Mouse (Mus musculus) gastrocnemius, postnatal 4 days (tissue): ENCODE data around the gene Scml4. TPM values are rescaled to one million over a fixed set of nuclear protein-coding genes. Genes with fewer than 3 reads are reported as not detected.

ENCODE experiments used
- DNase-seq, 2 experiments: peaks; one replicate each; pipeline ENCODE4 v3.0.0; 2021 to 2022; ENCODE audit warnings: low spot score in 2 of 2, mixed read lengths in 2 of 2
- total RNA-seq, 2 experiments: library from RNA; stranded (reverse); gene quantifications; 2 replicates each; pipeline ENCODE4 v1.2.3; 2021

Scml4 gene
- total RNA-seq, 2 experiments from 2014 or later, result 2.4 to 2.9 TPM

DNA sequence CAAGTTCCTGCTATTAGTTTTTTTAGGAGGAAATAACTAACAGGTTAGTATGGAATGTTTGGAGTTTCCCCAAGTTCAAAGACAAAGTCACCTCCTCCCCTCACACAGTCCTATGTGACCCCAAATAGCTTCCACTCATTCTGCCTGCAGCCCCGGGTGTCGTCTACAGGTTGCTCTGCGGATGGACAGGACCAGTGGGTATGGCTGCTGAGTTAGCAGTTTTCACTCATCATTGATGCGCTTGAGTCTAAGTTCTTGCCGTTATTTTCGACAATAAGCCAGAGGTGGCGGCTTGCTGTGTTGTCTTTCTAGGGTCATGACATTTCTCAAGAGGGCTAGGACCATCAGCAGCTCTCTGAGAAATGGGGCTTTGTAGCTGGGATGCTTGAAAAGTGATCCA lies 1.3 kb downstream of the Scml4 start:
- DNase-seq, result no peak

DNA sequence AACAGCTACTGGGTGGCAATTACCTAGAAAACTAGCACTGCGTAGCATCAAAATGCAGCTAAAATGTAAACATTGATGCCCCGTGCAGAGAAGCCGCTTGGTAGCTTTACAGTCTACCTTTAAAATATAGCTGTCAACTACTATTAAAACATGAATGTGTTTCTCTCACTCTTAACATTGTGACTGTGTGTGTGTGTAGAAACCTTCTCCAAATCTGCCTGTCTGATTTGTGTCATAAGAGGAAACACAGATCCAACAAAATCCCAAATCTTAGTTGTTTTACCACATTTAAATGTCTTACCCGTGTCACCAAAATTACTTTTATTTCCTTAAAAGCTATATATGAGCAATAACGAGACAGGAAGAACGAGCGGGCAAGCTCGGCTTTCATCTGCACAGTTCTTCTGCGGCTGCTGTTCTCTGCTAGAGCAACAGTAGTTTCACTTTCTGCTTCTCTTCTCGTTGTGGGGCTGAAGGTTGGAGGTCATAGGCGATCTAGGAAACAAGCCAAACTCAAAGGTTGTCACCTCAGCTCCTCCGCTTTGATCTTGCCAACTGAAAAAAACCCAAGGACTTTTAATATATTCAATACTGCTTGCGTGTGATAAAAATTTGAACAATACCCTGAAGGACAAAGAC lies 2.1 kb downstream of the Scml4 start:
- peak in 1 of 2 experiments; percentile 34 for DNase-seq

DNA sequence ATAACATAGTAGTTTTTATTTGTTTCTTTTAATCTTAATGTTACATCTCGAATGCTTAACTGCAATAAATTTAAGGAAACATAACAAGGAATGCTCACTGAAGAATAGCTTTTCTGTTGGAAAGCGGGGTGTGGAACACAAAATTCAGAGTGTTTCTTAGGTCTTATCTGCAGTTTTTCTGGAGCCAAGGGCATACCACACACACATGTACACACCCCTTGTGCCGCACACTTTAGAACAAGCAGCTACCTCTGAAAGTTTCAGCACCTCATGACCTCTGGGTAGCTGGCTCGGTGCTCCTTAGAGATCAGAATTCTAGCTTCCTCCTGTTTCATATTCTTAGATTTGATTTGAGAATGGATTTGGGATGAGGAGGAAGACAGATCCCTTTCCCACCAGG lies 2.6 kb downstream of the Scml4 start:
- DNase-seq, result no peak

DNA sequence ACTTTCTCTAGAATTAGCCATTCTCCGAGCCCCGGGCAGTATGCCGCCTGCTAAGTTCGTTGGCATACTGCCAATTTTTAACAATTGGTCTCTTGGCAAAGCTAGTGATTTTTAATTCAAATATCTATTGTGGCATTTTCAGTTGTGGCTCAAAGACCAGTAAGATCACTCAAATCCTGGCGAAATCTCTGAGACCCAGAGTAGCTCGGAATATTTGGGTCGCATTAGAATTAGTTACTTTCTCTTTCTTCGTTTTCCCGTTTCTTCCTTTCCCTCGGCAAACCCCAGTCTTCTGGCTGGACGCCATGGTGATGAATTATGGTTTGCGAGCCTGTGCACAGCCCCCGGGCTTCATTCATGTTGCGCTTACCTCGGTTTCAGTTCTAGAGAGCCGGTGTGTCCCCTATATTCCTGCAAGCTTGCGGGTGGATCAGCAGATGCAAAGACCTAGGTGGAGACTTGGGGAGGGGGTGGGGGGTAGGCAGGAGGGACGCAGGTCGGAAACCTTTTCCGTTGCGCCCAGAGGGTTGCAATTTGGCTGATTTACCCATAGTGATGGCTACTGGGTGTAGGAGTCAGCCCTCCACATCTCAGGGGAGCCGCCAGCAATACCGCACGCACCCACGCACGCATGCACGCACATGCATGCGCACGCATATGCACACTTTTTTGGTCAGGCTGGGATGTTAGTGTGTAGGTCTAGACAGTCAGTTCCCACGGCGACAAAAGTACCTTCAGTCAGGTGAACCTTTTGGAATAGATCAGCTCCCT lies 3.6 kb downstream of the Scml4 start:
- peak; percentile 50 to 73 for DNase-seq

DNA sequence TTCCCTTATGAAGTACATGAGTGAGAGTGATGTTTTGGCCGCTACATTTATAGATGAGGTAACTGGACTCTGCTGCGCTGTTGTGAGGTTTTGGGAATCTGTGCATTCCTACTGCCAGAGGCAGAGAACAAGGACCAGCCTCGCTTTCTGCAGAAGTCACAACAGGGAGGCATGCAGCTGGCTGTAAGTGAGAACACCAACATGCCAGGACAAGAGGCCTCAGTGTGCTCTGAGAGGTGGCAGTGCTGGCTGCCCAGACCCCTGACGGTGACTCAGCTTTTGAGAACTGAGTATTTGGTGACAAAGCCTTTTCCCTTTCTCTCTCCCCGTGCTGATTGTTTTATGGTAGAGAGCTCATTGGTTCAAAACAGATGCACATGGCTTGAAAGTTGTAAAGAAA lies 4.5 kb downstream of the Scml4 start:
- no peak for DNase-seq

DNA sequence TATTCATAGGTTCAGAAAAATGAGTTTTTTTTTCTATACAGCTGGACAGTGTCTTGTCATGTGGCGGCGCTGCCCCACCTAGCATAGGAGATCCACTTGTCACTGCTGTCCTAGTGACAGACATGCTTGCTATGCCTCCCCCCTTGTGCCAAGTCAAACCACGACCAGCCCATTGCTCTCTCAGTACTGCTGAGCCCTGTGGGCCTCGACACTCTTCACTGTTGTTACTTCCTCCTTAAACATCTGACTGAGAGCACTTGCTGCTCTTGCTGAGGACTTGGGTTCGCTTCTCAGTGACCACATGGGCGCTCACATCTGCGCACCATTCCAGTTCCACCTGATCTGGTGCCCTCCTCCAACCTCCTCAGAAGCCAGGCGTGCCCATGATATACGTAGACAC lies 8.2 kb downstream of the Scml4 start:
- no peak for DNase-seq

DNA sequence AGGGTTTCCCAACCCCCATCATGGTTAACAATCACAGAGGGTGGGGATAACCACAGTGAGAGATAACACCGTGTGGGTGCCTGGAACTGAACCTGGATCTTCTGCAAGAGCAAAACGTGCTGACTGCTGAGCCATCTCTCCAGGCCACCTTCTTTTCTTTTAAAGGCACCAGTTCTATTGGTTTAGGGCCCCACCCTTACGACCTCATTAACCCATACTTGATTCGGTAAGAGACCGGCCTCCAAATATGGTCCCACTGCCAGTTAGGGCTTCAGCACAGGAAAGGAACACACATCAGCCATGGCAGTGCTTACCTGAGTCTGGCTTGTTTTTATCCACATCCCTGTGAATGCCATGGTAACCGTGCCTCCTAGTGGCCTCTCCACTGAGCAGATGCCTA lies 9.3 kb downstream of the Scml4 start:
- DNase-seq, result no peak

DNA sequence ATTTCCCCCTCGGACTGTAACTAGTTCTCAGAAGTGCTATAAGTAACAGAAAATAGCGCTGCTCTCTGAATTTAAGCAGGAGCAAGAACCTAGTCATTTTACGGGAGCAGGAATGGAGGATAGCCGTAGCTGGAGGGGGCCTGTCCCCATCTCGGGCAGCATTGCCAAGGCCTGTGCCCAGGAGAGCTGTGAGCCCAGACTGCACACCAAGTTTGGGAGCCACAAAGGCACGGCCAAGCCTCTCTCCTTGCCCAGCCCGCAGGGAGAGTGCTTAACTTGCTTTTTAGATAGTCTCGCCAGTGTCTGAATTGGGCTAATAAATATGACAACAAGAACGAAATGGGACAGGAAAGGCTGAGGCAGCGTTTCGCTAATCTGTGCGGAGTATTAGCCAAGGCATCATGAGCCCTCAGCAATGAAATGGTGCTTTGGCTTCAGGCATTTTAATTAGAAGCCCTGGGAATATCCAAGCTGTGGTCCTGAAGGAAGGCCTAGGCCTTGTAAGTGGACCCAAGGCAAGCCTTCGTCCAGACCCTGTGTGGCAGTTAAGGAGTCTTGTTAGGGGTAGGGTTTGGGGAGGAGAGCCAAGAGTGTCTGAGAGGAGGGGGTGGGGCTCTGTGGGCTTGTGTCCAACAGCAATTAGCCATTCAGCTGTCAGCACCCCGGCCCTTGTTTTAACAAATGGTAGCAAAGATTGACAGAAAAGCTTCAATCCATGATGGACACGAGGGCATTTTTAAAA lies 12.3 kb downstream of the Scml4 start:
- no peak for DNase-seq

DNA sequence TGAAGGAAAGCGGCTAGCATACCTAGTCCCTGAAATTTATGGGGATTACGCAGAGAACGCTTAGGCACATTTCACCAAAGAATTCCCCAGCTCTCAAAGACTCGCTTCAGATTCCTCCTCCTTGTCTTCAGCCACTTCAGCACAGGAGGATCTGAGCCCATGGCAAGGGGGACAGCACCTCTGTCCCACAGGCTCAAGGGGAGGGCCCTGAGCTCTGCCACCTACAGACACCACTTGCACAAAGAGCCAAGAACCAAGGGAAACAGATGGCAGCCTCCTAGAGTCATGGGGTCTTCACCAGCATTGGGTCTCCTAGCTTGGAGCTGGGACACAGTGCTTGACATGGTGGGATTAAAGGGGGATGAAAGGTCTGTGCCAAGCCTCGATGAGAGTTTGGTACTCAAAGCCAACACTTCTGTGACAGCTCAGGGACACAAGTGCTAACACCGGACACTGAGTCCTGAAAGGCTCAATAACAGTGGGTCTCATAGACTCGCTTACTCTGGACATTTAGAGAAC lies 13.0 kb downstream of the Scml4 start:
- DNase-seq, result no peak

DNA sequence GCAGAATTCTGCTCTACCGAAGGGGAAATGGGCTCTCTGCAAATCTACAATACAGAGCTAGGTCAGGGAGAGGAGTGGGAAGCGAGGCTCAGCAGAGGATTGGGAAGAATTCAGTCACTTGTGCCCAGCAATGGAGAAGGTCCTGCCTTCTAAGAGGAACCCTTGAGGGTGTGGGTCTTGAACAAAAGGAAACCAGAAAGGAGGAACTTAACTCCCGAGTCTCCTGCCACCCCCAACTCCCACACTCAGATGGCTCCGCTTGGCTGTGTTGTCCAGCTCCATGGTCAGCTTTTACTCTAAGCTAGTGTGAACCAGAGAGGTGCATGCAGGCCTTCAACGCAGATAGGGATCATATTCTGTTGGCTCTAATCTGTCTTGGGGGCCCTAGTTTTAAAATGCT lies 16.0 kb downstream of the Scml4 start:
- no peak for DNase-seq

DNA sequence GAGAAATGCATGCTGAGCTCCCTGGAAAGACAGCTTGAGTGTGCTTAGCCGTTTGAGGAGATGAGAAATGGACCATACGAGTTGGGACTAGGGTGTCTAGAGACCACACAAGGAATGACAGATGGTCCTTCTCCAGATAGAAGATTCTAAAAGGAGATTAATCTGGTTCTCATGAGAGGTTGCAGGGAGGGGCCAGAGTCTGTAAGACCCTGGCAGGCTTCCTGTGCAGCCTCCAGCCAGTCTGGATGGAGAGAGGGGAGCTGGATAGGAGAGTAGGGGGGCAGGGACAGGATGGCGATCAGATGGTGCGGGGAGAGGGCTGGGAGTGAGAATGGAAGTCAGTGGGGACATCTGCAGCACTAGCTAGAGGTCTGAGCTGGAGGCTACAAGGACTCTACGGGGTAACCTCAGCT lies 19.1 kb downstream of the Scml4 start:
- no peak for DNase-seq

DNA sequence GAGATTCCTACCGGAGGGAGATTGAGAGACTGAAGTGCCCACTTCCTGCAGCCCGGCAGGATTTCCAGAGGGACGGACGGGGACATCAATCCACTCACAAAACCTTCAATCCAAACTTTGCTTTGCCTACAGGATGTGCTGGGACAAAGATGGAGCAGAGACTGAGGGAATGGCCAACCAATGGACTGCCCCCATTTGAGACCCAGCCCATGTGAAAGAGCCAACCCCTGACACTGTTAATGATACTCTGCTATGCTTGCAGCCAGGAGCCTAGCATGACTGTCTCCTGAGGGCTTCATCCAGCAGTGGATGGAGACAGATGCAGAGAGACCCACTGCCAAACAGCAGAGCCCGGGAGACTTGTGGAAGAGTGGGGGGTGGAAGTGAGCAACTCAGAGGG lies 19.5 kb downstream of the Scml4 start:
- DNase-seq, result no peak

DNA sequence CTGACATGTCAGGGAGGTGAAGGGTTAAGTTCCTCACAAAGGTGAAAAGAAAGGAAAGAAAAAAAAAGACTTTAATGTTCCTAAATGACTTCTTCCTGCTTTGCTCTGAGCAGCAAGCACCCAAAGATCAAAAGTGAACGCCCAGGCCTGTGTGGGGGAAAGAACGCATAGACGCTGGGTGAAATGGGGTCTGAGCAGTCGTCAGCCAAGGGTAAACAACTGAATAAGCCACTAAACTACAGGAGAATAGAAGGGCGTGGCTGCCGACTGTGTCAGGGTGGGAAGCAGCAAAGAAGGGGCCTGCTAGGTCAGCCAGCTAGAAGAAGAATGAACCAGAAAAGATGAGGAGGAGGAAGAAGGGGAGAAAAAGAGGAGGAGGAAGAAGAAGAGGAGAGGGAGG lies 26.9 kb downstream of the Scml4 start:
- DNase-seq, result no peak

DNA sequence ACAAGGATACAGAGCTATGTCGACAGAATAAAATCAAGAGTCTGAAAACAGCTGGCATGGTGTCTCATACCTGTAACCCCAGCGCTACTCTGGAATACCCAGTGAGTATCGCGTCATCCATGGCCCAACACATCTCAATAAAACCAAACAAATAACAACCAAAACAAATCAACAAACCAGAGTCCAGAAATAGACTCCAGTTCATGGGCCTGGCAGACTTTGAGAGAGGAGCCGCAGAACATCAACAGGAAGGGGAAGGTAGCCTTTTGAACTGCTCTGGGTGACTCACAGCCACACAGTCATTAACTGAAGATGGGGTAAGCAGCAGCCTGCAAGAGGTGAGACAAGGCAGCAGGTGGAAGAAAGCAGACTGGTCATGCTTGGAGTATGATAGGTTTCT lies 28.1 kb downstream of the Scml4 start:
- DNase-seq, result no peak

DNA sequence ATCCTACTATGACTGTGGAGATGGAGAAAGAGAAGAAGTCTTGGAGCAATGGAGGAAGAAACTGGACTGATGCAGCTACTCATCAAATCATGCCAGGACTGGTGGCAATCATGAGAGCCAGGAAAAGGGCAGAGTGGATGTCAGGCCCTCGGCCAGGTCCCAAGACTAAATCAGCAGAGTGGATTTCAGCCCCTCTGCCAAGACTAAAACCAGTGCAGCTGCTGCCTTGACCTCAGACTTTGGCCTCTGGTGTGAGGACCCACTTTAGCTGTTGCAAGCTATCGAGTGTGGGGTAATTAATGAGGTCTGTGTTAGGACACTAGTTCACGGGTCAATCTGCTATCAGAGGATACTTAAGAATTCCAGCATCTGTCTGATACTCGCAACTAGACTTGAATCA lies 30.2 kb downstream of the Scml4 start:
- DNase-seq, result peak in 1 of 2 experiments; percentile 28

DNA sequence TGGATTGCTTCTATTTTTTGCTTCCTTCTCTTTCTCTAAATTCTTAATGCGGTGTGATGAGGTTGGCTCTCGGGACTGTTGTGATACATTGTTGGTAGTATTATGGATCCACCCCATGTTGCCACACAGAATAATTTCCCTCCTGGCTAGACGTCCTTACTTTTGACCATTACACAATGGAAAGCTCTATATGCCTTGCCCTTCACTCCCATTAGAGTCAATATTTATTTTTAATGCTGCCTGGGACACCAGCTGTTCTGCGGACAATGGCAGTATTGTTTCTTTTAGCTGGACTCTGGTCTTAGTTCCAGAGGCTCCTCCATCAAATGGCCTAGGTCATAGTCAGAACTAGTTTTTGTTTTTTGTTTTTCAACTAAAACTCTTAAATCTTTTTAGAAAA lies 32.1 kb downstream of the Scml4 start:
- DNase-seq, result no peak

DNA sequence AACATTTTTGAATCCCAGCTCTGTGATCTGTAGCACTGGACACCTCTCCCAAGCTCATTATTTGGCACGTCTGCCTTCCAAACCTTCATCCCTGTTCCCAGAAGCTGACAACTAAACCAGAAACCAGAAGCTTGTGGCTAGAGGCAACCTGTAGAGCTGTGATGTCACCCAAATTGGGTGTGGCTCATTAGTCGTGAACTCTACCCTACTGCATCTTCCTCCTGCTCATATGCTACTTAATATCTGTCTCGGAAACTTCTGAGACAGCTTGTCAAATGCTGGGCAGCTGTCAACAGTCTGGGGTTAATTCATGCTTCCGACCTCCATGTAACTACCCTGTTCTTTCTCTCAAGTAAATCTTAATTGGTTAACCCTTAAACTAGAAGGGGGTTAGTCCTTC lies 32.8 kb downstream of the Scml4 start:
- DNase-seq, result no peak

DNA sequence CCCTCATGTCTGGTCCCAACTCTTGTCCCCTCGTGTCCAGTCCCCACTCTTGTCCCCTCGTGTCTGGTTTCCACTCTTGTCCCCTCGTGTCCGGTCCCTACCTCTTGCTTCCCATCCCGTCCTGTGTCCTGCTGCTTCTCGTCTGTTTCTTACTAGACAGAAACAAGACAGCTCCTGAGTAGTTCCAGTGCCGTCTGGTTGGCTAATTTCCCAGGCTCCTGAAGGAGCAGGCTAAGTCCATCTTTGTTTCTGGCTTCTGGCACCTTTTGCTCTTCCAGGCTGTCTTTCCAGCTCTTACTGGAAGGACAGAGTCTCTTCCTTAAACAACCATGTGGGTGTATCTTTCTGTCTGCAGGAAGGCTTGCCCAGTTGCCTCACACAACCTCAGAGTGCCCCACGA lies 33.7 kb downstream of the Scml4 start:
- no peak for DNase-seq

DNA sequence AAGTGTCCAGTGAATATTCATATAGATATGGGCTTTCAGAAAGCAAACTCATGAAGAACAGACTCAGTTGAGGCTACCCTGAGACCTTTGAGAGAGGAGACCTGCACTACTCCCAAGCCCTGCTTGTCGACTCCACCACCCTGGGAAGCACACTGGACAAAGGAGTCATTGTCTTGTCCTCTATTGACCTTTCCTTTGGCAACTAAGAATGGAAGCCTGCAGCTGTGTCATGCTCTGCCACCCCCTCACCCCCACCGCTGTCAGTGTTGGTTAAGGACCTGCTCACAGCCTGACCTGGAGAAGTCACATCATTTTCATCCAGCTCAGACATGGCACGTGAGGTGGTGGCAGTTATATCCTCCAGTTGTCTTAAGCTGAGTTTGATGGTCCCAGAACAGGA lies 34.1 kb downstream of the Scml4 start:
- DNase-seq, result no peak

DNA sequence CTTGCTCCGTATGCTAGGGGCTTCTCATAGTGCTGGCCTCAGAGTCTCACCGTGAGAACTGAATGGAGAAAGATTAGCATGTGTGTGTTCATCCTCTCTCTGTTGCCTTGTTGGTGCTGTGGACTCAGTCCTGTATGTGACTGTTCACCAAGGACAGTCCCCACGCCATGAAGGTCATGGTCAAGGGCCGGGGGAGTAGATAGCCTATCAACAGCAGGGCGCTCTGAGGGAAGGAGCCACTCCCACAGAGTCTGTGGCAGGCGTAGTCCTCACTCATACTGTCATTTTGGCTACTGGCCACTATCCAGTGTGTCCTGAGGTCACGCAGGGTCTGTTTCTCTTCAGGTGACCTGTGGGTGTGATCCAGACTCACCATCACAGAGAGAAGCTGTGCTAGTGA lies 34.5 kb downstream of the Scml4 start:
- no peak for DNase-seq

DNA sequence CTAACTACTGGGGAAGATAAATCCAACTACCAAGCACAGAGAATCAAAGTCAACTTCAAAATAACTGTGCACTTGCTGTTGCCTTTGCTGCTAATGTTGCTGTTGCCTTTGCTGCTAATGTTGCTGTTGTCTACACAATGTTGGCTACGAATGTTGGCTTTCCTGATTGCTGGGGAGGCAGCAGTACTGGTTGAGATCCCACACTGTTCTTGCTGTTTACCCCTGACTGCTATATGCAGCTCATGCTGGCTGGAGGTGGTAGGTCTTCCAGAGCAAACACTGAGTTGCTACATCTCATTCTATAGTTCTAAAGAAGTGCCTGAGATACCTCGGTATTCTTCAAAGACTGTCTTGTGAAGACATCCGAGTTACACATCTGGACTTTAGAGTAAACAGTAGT lies 36.5 kb downstream of the Scml4 start:
- DNase-seq, result no peak

DNA sequence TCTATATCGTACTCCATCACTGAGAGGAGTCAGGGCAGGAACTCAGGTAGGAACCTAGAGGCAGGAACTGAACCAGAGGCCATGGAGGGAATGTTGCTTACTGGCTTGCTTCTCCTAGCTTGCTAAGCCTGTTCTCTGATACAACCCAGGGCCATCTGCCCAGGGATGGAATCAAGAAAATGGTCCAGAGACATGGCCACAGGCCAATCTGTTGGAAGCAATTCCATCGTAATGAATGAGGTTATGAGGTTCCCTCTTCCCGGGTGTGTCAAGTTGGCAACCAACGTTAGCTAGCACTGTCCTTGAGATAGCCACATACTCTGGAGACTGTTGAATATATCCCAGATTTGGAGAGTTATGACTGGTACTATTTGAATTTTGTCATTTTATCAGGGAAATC lies 37.0 kb downstream of the Scml4 start:
- DNase-seq, result peak in 1 of 2 experiments; percentile 16
